Comparison of ENCODE assay signal across 8 mouse cellular contexts in genomic region chr9:117356764-117357442, GRCm38 (mm10).
DNase-seq lines count a peak whose midpoint lies in the region; ATAC-seq and TF ChIP-seq lines count a peak whose summit lies in the region.

No protein-coding gene starts in this region.

- H3K9me3 ChIP-seq in forebrain, embryonic 11.5 days (ENCODE audit: control insufficient read depth, low read length) = no peaks in the 10 kb centered on the region
- H3K9me3 ChIP-seq in heart, embryonic 14.5 days (ENCODE audit: control insufficient read depth, low read length) = no peaks in the 10 kb centered on the region
- no peaks in the 10 kb centered on the region for H3K9me3 ChIP-seq in kidney, postnatal 0 days (replicated peaks; ENCODE audit: low read length)

- H3K27ac ChIP-seq in forebrain, embryonic 11.5 days (ENCODE audit: low read depth, low read length) = no peak overlapping the region
- peak overlapping the region; percentile 34 to 77 for H3K27ac ChIP-seq in heart, embryonic 14.5 days (replicated peaks in 1 of 2; ENCODE audit: control insufficient read depth in 1 of 2, insufficient read depth in 1 of 2, low read depth in 2 of 2, low read length in 2 of 2)
- peak overlapping the region; percentile 51 for H3K27ac ChIP-seq in kidney, postnatal 0 days

- no peaks in the 10 kb centered on the region for H3K36me3 ChIP-seq in forebrain, embryonic 11.5 days (ENCODE audit: control insufficient read depth, insufficient read depth, low read length)
- H3K36me3 ChIP-seq in heart, embryonic 14.5 days (ENCODE audit: control insufficient read depth, insufficient read depth, low read length) = no peaks in the 10 kb centered on the region
- H3K36me3 ChIP-seq in kidney, postnatal 0 days (ENCODE audit: insufficient read depth, low read length) = no peaks in the 10 kb centered on the region

- peak; percentile 77 for ATAC-seq in forebrain, embryonic 11.5 days (replicated peaks; ENCODE audit: low FRiP score)
- peak; percentile 93 for ATAC-seq in heart, embryonic 14.5 days (ENCODE audit: insufficient number of reproducible peaks, insufficient read depth, low FRiP score, low read depth)
- no peak for ATAC-seq in kidney, postnatal 0 days (replicated peaks; ENCODE audit: low FRiP score, low read depth)
- no peak for ATAC-seq in monocyte, adult 5-6 weeks (replicated peaks; ENCODE audit: insufficient number of reproducible peaks, low FRiP score, low TSS enrichment, poor library complexity, severe bottlenecking)

- H3K4me2 ChIP-seq in forebrain, embryonic 11.5 days (ENCODE audit: low read depth, low read length, severe bottlenecking) = no peak overlapping the region
- H3K4me2 ChIP-seq in heart, embryonic 14.5 days (ENCODE audit: low read length) = no peak overlapping the region
- 0 out of 2 replicates have a peak overlapping the region, but pooled peaks have one; percentile 8 for H3K4me2 ChIP-seq in kidney, postnatal 0 days (ENCODE audit: low read length)

- WGBS in forebrain, embryonic 11.5 days = 6% methylated on average over 9 of the region's 9 CpGs
- 20% methylated on average over 9 of the region's 9 CpGs for WGBS in heart, embryonic 14.5 days
- WGBS in kidney, postnatal 0 days = 19% methylated on average over 9 of the region's 9 CpGs

- H3K9ac ChIP-seq in forebrain, embryonic 11.5 days (ENCODE audit: low read length) = no peak overlapping the region
- H3K9ac ChIP-seq in heart, embryonic 14.5 days (ENCODE audit: low read length) = no peak overlapping the region
- no peak overlapping the region for H3K9ac ChIP-seq in kidney, postnatal 0 days (ENCODE audit: low read depth, low read length)

- no peak for TF ChIP-seq CTCF in kidney, postnatal 0 days (IDR thresholded peaks at IDR 0.05; ENCODE audit: low read depth)

- no peaks in the 10 kb centered on the region; the same call in 1 of the 2 replicates for H3K4me1 ChIP-seq in forebrain, embryonic 11.5 days (replicated peaks; ENCODE audit: control insufficient read depth, insufficient read depth, low read length)
- peaks cover 2 to 5% of the 10 kb centered on the region in 2 experiments; a peak in 2 of 4 replicates for H3K4me1 ChIP-seq in heart, embryonic 14.5 days (ENCODE audit: control insufficient read depth in 2 of 2, insufficient read depth in 2 of 2, low read length in 2 of 2)
- H3K4me1 ChIP-seq in kidney, postnatal 0 days (replicated peaks; ENCODE audit: insufficient read depth, low read length) = 0 out of 2 replicates have a peak, but pooled peaks cover 8% of the 10 kb centered on the region

- H3K27me3 ChIP-seq in forebrain, embryonic 11.5 days (ENCODE audit: control insufficient read depth, insufficient read depth, low read length) = peaks cover 6% of the 10 kb centered on the region; the same call in 1 of the 2 replicates
- H3K27me3 ChIP-seq in heart, embryonic 14.5 days (ENCODE audit: control insufficient read depth, insufficient read depth, low read length) = no peaks in the 10 kb centered on the region
- H3K27me3 ChIP-seq in kidney, postnatal 0 days (ENCODE audit: insufficient read depth, low read length) = no peaks in the 10 kb centered on the region

- H3K4me3 ChIP-seq in forebrain, embryonic 11.5 days (ENCODE audit: low read depth, low read length) = no peak overlapping the region
- H3K4me3 ChIP-seq in heart, embryonic 14.5 days (ENCODE audit: control insufficient read depth in 1 of 2, insufficient read depth in 1 of 2, low read depth in 1 of 2, low read length in 2 of 2) = no peak overlapping the region
- H3K4me3 ChIP-seq in kidney, postnatal 0 days (replicated peaks; ENCODE audit: low read depth, low read length) = no peak overlapping the region

- DNase-seq in layer of hippocampus, adult 11-12 months (ENCODE audit: low spot score) = peak; percentile 47
- no peak for DNase-seq in layer of hippocampus, adult 9-10 months (ENCODE audit: low spot score)
- peak; percentile 77 for DNase-seq in forebrain, embryonic 11.5 days (ENCODE audit: low spot score)
- DNase-seq in kidney, postnatal 0 days (ENCODE audit: low spot score) = peak; percentile 78
- DNase-seq in liver = peak; percentile 23
- DNase-seq in neural tube, embryonic 10.5 days (ENCODE audit: extremely low spot score, low spot score) = peak; percentile 61

Comparison
In these comparisons a context has a peak if more than half of its experiments do, and no peak if none do; other contexts are left out.
1. ATAC-seq: peak in forebrain, embryonic 11.5 days (single experiment) and heart, embryonic 14.5 days (single experiment); none in kidney, postnatal 0 days (single experiment) and monocyte, adult 5-6 weeks (single experiment).